Mouse (Mus musculus) neural tube, embryonic 14.5 days (tissue): ENCODE measurements around the gene Sbno2. TPM values are rescaled to one million over a fixed set of nuclear protein-coding genes. Genes with fewer than 3 reads are reported as not detected.

Source experiments
- ATAC-seq: fragments of 200-750 bp; cut with Nextera tagmentation; 2 replicates; pipeline ENCODE4 v1.8.0; 2017; ENCODE audit warnings: low read depth, mild to moderate bottlenecking, moderate TSS enrichment, moderate library complexity
- H3K27ac ChIP-seq: fragments of 300-500 bp; sonication (generic); 2 replicates; pipeline ENCODE4 v1.5.1; 2014; ENCODE audit warnings: low read depth, mild to moderate bottlenecking, control low read depth, low read length, moderate library complexity, mixed read lengths
- H3K27me3 ChIP-seq: fragments of 300-500 bp; sonication (generic); 2 replicates; pipeline ENCODE4 v1.6.1; 2014; ENCODE audit warnings: low read length; ENCODE audit not compliant: control insufficient read depth, insufficient read depth
- H3K36me3 ChIP-seq: fragments of 300-500 bp; sonication (generic); 2 replicates; pipeline ENCODE4 v1.6.1; 2014; ENCODE audit warnings: low read length, mixed read lengths; ENCODE audit not compliant: control insufficient read depth, insufficient read depth
- H3K4me1 ChIP-seq: fragments of 300-500 bp; sonication (generic); 2 replicates; pipeline ENCODE4 v1.6.1; 2014; ENCODE audit warnings: low read length; ENCODE audit not compliant: control insufficient read depth, insufficient read depth
- H3K4me2 ChIP-seq: fragments of 300-500 bp; sonication (generic); 2 replicates; pipeline ENCODE4 v1.6.1; 2014; ENCODE audit warnings: mild to moderate bottlenecking, low read depth, low read length, control low read depth
- H3K4me3 ChIP-seq: fragments of 300-500 bp; sonication (generic); 2 replicates; pipeline ENCODE4 v1.5.1; 2014; ENCODE audit warnings: low read depth, low read length, control low read depth, mixed read lengths
- H3K9ac ChIP-seq: fragments of 300-500 bp; sonication (generic); replicated peaks from 2 replicates; pipeline ENCODE4 v1.6.1; 2014; ENCODE audit warnings: low read depth, mild to moderate bottlenecking, control low read depth, low read length, mixed read lengths
- H3K9me3 ChIP-seq: fragments of 300-500 bp; sonication (generic); 2 replicates; pipeline ENCODE4 v1.6.1; 2016; ENCODE audit warnings: low read length; ENCODE audit not compliant: control insufficient read depth
- WGBS: fragments of 180-500 bp; shearing (Covaris S2); extraction: QIAGEN DNeasy Blood & Tissue Kit; methylation state at CpG from one replicate; pipeline ENCODE4 v1.1.7; 2014; 5-methylcytosine and 5-hydroxymethylcytosine counted together
- polyA plus RNA-seq: library from polyadenylated mRNA; unstranded; fragments of >200 nt; fragmentation: Nextera tagmentation; extraction: Ambion mirVana; gene quantifications from 2 replicates; pipeline ENCODE4 v1.2.1, GENCODE M21; 2014

The Sbno2 gene
- polyA plus RNA-seq, result 12.9 and 13.3 TPM in 2 replicates

- 70% methylated on average over 5 of the region's 5 CpGs for WGBS
- Histone ChIP-seq H3K4me2 (no peak within 1 kb of the TSS), H3K27ac (no peak within 1 kb of the TSS), H3K9me3 (no peaks in the 10 kb centered on the region), H3K9ac (no peak within 1 kb of the TSS), H3K27me3 (no peaks in the 10 kb centered on the region), H3K4me1 (peaks cover 8% of the 10 kb centered on the region), H3K4me3 (no peak within 1 kb of the TSS), H3K36me3 (no peaks in the 10 kb centered on the region)
- no peak for ATAC-seq
Observed at GRCm38 (mm10) chr10:80105460-80105859, at the start of gene Sbno2. Sbno2 (minus strand) TSS chr10:80105571.

- no peaks in the 10 kb centered on the region for H3K27me3 ChIP-seq
- no peak overlapping the region for H3K4me3 ChIP-seq
- ATAC-seq, result no peak
- peaks cover 62% of the 10 kb centered on the region for H3K36me3 ChIP-seq
- no peaks in the 10 kb centered on the region for H3K9me3 ChIP-seq
- peaks cover 44% of the 10 kb centered on the region for H3K4me1 ChIP-seq
- H3K9ac ChIP-seq, result no peak overlapping the region
- WGBS, result 93% methylated on average over 7 of the region's 7 CpGs
- H3K4me2 ChIP-seq, result no peak overlapping the region
- H3K27ac ChIP-seq, result no peak overlapping the region
Observed at GRCm38 (mm10) chr10:80154384-80154783, 49.0 kb upstream of the Sbno2 start.

GRCm38 (mm10) chr10:80153713-80154112, 48.3 kb upstream of the Sbno2 start:
- no peak for ATAC-seq
- H3K27me3 ChIP-seq, result no peaks in the 10 kb centered on the region
- no peak overlapping the region for H3K4me3 ChIP-seq
- 85% methylated on average over 19 of the region's 19 CpGs for WGBS
- H3K36me3 ChIP-seq, result peaks cover 62% of the 10 kb centered on the region
- H3K4me2 ChIP-seq, result peak overlapping the region; percentile 98; the same call in 1 of the 2 replicates
- peak overlapping the region; percentile 18; the same call in 1 of the 2 replicates for H3K9ac ChIP-seq
- H3K27ac ChIP-seq, result 0 out of 2 replicates have a peak overlapping the region, but pooled peaks have one; percentile 24
- peaks cover 39% of the 10 kb centered on the region for H3K4me1 ChIP-seq
- H3K9me3 ChIP-seq, result no peaks in the 10 kb centered on the region

- peak overlapping the region; percentile 99 for H3K4me3 ChIP-seq
Observed at GRCm38 (mm10) chr10:80152873-80153260, 47.5 kb upstream of the Sbno2 start.

GRCm38 (mm10) chr10:80152071-80152872, 46.9 kb upstream of the Sbno2 start:
- no peaks in the 10 kb centered on the region for H3K9me3 ChIP-seq
- no peak for ATAC-seq
- H3K36me3 ChIP-seq, result peaks cover 57% of the 10 kb centered on the region
- no peaks in the 10 kb centered on the region for H3K27me3 ChIP-seq
- H3K4me3 ChIP-seq, result peak overlapping the region; percentile 99
- H3K4me1 ChIP-seq, result peaks cover 40% of the 10 kb centered on the region
- peak overlapping the region; percentile 100 for H3K9ac ChIP-seq
- 4% methylated on average over 15 of the region's 15 CpGs for WGBS
- peak overlapping the region; percentile 98 for H3K4me2 ChIP-seq
- H3K27ac ChIP-seq, result peak overlapping the region; percentile 100

More at GRCm38 (mm10) chr10:80152873-80153260, 47.5 kb upstream of the Sbno2 start:
- Histone ChIP-seq H3K9me3 (no peaks in the 10 kb centered on the region), H3K27ac (peak overlapping the region; percentile 100; the same call in 1 of the 2 replicates), H3K36me3 (peaks cover 62% of the 10 kb centered on the region), H3K4me1 (peaks cover 39% of the 10 kb centered on the region), H3K4me2 (peak overlapping the region; percentile 98), H3K9ac (peak overlapping the region; percentile 100), H3K27me3 (no peaks in the 10 kb centered on the region)
- no peak for ATAC-seq
- 58% methylated on average over 3 of the region's 3 CpGs for WGBS

- H3K9me3 ChIP-seq, result no peaks in the 10 kb centered on the region
- peak overlapping the region; percentile 99 for H3K4me3 ChIP-seq
- no peaks in the 10 kb centered on the region for H3K27me3 ChIP-seq
- WGBS, result under 1% methylated on average over 25 of the region's 26 CpGs
- peak overlapping the region; percentile 100 for H3K27ac ChIP-seq
- no peak for ATAC-seq
- peaks cover 48% of the 10 kb centered on the region for H3K36me3 ChIP-seq
- peaks cover 37% of the 10 kb centered on the region for H3K4me1 ChIP-seq
- H3K9ac ChIP-seq, result peak overlapping the region; percentile 100
- H3K4me2 ChIP-seq, result peak overlapping the region; percentile 98
Observed at GRCm38 (mm10) chr10:80151211-80152034, 46.1 kb upstream of the Sbno2 start.

GRCm38 (mm10) chr10:80150226-80151210, 45.1 kb upstream of the Sbno2 start:
- Histone ChIP-seq H3K36me3 (peaks cover 49% of the 10 kb centered on the region), H3K27me3 (no peaks in the 10 kb centered on the region), H3K4me2 (peak overlapping the region; percentile 98), H3K9ac (peak overlapping the region; percentile 100), H3K4me3 (peak overlapping the region; percentile 99), H3K27ac (peak overlapping the region; percentile 100), H3K9me3 (no peaks in the 10 kb centered on the region), H3K4me1 (peaks cover 40% of the 10 kb centered on the region)
- under 1% methylated on average over 54 of the region's 71 CpGs for WGBS
- peak; percentile 2; the same call in 1 of the 2 replicates for ATAC-seq
